Mouse (Mus musculus): Measurements from ENCODE around the gene Itpripl1. TPM values are rescaled to one million over a fixed set of nuclear protein-coding genes. Genes with fewer than 3 reads are reported as not detected.
"Not testable (repeated sequence)": the region's sequence is repeated elsewhere in the genome, so short reads cannot be mapped to it uniquely, and the experiment has no call there.

Gene Itpripl1
- polyA plus RNA-seq, 1 experiment from 2014 or later, result 17.8 TPM

- peaks cover 74% of the 10 kb centered on the region for H3K36me3 ChIP-seq (replicated peaks; ENCODE audit: insufficient read depth, low read length)
- H3K4me2 ChIP-seq (ENCODE audit: low read depth, low read length), result no peak overlapping the region
- H3K4me1 ChIP-seq (ENCODE audit: insufficient read depth), result no peaks in the 10 kb centered on the region
- no peak for ATAC-seq
- no peak for DNase-seq
- TF ChIP-seq CTCF (IDR thresholded peaks at IDR 0.05; ENCODE audit: low read depth) (no peak), EP300 (IDR thresholded peaks at IDR 0.05; ENCODE audit: low read depth) (no peak)
- H3K9me3 ChIP-seq (ENCODE audit: low read length), result no peaks in the 10 kb centered on the region
- no peaks in the 10 kb centered on the region for H3K27me3 ChIP-seq (ENCODE audit: insufficient read depth, low read length)
- H3K4me3 ChIP-seq (ENCODE audit: low read depth, low read length), result no peak overlapping the region
- WGBS (ENCODE audit: insufficient replicate concordance), result 86% methylated on average over 8 of the region's 8 CpGs
- peak overlapping the region; percentile 29; the same call in 1 of the 2 replicates for H3K27ac ChIP-seq (ENCODE audit: low read depth)
- no peak overlapping the region for H3K9ac ChIP-seq (replicated peaks)
These were observed 21.5 kb downstream of the Itpripl1 start for GRCm38 (mm10) chr2:127121591-127122235.

- H3K4me1 ChIP-seq (ENCODE audit: insufficient read depth), result no peaks in the 10 kb centered on the region
- WGBS (ENCODE audit: insufficient replicate concordance), result 87% methylated on average over 4 of the region's 4 CpGs
- no peak overlapping the region for H3K9ac ChIP-seq (replicated peaks)
- ATAC-seq (no peak), DNase-seq (no peak)
- H3K9me3 ChIP-seq (ENCODE audit: low read length), result no peaks in the 10 kb centered on the region
- H3K4me2 ChIP-seq (ENCODE audit: low read depth, low read length), result no peak overlapping the region
- H3K27ac ChIP-seq (ENCODE audit: low read depth), result no peak overlapping the region
- no peaks in the 10 kb centered on the region for H3K27me3 ChIP-seq (ENCODE audit: insufficient read depth, low read length)
- no peak overlapping the region for H3K4me3 ChIP-seq (ENCODE audit: low read depth, low read length)
- no peak for TF ChIP-seq CTCF (IDR thresholded peaks at IDR 0.05; ENCODE audit: low read depth)
- no peak for TF ChIP-seq EP300 (IDR thresholded peaks at IDR 0.05; ENCODE audit: low read depth)
- peaks cover 69% of the 10 kb centered on the region for H3K36me3 ChIP-seq (replicated peaks; ENCODE audit: insufficient read depth, low read length)
These were observed 34.3 kb downstream of the Itpripl1 start for GRCm38 (mm10) chr2:127108986-127109385.

GRCm38 (mm10) chr2:127092000-127092399 lies 51.2 kb downstream of the Itpripl1 start:
- WGBS (ENCODE audit: insufficient replicate concordance), result 81% methylated on average over 8 of the region's 8 CpGs
- no peak for TF ChIP-seq CTCF (IDR thresholded peaks at IDR 0.05; ENCODE audit: low read depth)
- DNase-seq, result no peak

GRCm38 (mm10) chr2:127090151-127090550 lies 53.1 kb downstream of the Itpripl1 start:
- not testable (repeated sequence) for H3K27me3 ChIP-seq (ENCODE audit: insufficient read depth, low read length); H3K9ac ChIP-seq (replicated peaks); H3K9me3 ChIP-seq (ENCODE audit: low read length); H3K27ac ChIP-seq (ENCODE audit: low read depth); ATAC-seq; H3K4me3 ChIP-seq (ENCODE audit: low read depth, low read length); H3K4me1 ChIP-seq (ENCODE audit: insufficient read depth); DNase-seq; H3K4me2 ChIP-seq (ENCODE audit: low read depth, low read length)
- peaks cover 16% of the 10 kb centered on the region for H3K36me3 ChIP-seq (replicated peaks; ENCODE audit: insufficient read depth, low read length)

More at GRCm38 (mm10) chr2:127092000-127092399, 51.2 kb downstream of the Itpripl1 start:
- Histone ChIP-seq H3K27me3 (ENCODE audit: insufficient read depth, low read length) (no peaks in the 10 kb centered on the region), H3K36me3 (replicated peaks; ENCODE audit: insufficient read depth, low read length) (peaks cover 18% of the 10 kb centered on the region), H3K9me3 (ENCODE audit: low read length) (no peaks in the 10 kb centered on the region), H3K9ac (replicated peaks) (no peak overlapping the region), H3K27ac (ENCODE audit: low read depth) (no peak overlapping the region), H3K4me3 (ENCODE audit: low read depth, low read length) (no peak overlapping the region), H3K4me2 (ENCODE audit: low read depth, low read length) (no peak overlapping the region), H3K4me1 (ENCODE audit: insufficient read depth) (no peaks in the 10 kb centered on the region)
- ATAC-seq, result no peak

Other genes starting within 250 kb of the Itpripl1 start
- 40.5 and 43.4 TPM in 2 replicates for gene Sppl2a, start 210.2 kb downstream of the Itpripl1 start, polyA plus RNA-seq (2015; fragmentation: Nextera tagmentation; extraction: Ambion mirVana)
- gene Ap4e1, start 134.7 kb downstream of the Itpripl1 start, polyA plus RNA-seq (2015; fragmentation: Nextera tagmentation; extraction: Ambion mirVana), result 1.5 and 1.9 TPM in 2 replicates
- gene Blvra, start 72.8 kb downstream of the Itpripl1 start, polyA plus RNA-seq (2015; fragmentation: Nextera tagmentation; extraction: Ambion mirVana), result 41.8 and 41.9 TPM in 2 replicates
- gene Ncaph, start 9.5 kb downstream of the Itpripl1 start, polyA plus RNA-seq (2015; fragmentation: Nextera tagmentation; extraction: Ambion mirVana), result 21.5 and 23.4 TPM in 2 replicates
- 1.1 and 1.2 TPM in 2 replicates for gene 1810024B03Rik, start 64.8 kb upstream of the Itpripl1 start, polyA plus RNA-seq (2015; fragmentation: Nextera tagmentation; extraction: Ambion mirVana)
- 11.3 and 13.5 TPM in 2 replicates for gene Snrnp200, start 64.9 kb upstream of the Itpripl1 start, polyA plus RNA-seq (2015; fragmentation: Nextera tagmentation; extraction: Ambion mirVana)
- 31.0 and 31.9 TPM in 2 replicates for gene Ciao1, start 104.4 kb upstream of the Itpripl1 start, polyA plus RNA-seq (2015; fragmentation: Nextera tagmentation; extraction: Ambion mirVana)
- 10.0 and 11.4 TPM in 2 replicates for gene Tmem127, start 104.5 kb upstream of the Itpripl1 start, polyA plus RNA-seq (2015; fragmentation: Nextera tagmentation; extraction: Ambion mirVana)
- 41.7 and 44.7 TPM in 2 replicates for gene Stard7, start 126.8 kb upstream of the Itpripl1 start, polyA plus RNA-seq (2015; fragmentation: Nextera tagmentation; extraction: Ambion mirVana)
- 5.6 and 5.9 TPM in 2 replicates for gene Dusp2, start 192.7 kb upstream of the Itpripl1 start, polyA plus RNA-seq (2015; fragmentation: Nextera tagmentation; extraction: Ambion mirVana)
- gene Astl, start 195.2 kb upstream of the Itpripl1 start, polyA plus RNA-seq (2015; fragmentation: Nextera tagmentation; extraction: Ambion mirVana), result not detected in 2 replicates
- gene Adra2b, start 219.8 kb upstream of the Itpripl1 start, polyA plus RNA-seq (2015; fragmentation: Nextera tagmentation; extraction: Ambion mirVana), result 4.7 and 4.8 TPM in 2 replicates

Data from liver, postnatal 0 days (tissue).